Mouse (Mus musculus): Measurements from ENCODE around the gene Usp16.

The Usp16 gene

DNA sequence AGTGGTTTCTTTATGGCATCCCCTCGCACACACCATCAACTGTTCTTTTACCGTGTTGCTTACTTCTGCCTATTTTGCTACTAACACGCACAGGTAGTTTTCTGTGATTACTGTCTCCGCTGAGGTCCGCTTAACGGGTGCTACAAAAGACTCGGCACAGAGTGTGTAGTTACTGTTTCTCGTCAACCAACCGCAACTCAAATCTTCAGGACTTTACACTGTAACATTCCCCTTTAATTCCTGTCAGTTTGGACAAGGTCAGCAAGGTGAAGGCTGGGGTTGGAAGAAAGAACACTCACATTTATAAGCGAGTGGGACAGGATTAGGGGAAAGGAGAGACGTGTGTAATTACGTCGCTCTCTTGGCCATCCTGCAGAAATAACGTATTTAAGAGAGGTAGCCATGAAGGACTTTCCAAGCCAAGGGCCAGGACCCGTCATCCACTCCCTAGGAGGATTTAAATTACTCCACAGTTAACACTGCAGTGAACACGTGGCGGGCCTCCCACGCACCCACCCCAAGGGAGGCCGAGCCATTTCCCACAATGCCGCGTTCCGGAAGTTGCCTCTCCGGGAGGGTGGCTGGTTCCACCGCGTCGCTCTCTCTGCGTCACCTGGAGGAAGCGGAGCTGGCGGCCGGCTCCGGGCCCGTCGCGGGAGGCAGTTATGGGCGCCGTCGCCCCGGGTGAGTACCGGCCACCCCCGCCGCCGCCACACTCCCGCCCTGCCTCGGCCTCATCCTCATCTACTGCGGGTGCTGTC is at the start of gene Usp16:
TSS of gene Usp16 (plus strand) at position 285 of the 761 bp plus-strand sequence.
- DNase-seq (ENCODE audit: low read depth, low spot score): peak; percentile 94
- H3K27me3 ChIP-seq (ENCODE audit: control insufficient read depth, insufficient read depth, low read length, poor library complexity, severe bottlenecking): no peaks in the 10 kb centered on the region
- H3K36me3 ChIP-seq (ENCODE audit: control insufficient read depth, insufficient read depth, low read length, poor library complexity, severe bottlenecking): no peaks in the 10 kb centered on the region

DNA sequence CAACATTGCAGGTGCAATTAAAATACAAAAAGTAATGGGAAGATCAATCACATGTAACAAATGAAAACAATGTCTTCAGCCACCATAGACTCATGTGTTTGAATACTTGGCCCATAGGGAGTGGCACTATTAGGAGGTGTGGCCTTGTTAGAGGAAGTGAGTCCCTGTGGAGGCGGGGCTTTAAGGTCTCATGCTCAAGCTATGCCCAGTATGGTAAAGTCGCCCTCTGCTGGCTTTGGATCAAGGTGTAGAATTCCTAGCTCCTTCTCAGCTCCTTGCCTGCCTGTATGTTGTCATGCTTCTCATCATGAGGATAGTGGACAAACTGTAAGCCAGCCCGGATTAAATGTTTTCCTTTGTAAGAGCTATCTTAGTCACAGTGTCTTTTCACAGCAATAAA is 49.5 kb upstream of the Usp16 start:
- peaks cover 23% of the 10 kb centered on the region for H3K36me3 ChIP-seq (ENCODE audit: control insufficient read depth, insufficient read depth, low read length, poor library complexity, severe bottlenecking)
- no peaks in the 10 kb centered on the region for H3K27me3 ChIP-seq (ENCODE audit: control insufficient read depth, insufficient read depth, low read length, poor library complexity, severe bottlenecking)
- DNase-seq (ENCODE audit: low read depth, low spot score): peak; percentile 67

DNA sequence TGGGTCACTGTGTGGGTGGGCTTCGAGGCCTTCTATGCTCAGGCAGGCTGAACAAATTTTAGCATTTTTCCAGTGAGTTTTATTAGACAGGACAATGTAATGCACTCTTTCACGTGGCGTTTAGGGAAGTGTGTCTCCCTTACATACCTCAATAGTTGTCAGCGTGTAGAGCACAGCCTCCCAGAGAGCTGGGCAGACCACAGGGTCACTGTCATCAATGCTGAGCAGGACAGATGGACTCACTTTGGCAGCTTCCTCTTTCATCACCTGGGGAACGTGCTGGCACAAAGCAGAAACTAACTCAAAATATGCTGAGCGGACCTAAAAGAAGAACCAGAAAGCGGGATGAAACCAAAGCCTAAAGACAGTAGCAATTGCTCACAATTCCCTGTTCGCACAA is 33.8 kb upstream of the Usp16 start:
- DNase-seq (ENCODE audit: low read depth, low spot score): no peak
- H3K27me3 ChIP-seq (ENCODE audit: control insufficient read depth, insufficient read depth, low read length, poor library complexity, severe bottlenecking): no peaks in the 10 kb centered on the region
- H3K36me3 ChIP-seq (ENCODE audit: control insufficient read depth, insufficient read depth, low read length, poor library complexity, severe bottlenecking): peaks cover 20% of the 10 kb centered on the region

- Histone ChIP-seq H3K27me3 (ENCODE audit: control insufficient read depth, insufficient read depth, low read length, poor library complexity, severe bottlenecking) (no peaks in the 10 kb centered on the region), H3K36me3 (ENCODE audit: control insufficient read depth, insufficient read depth, low read length, poor library complexity, severe bottlenecking) (peaks cover 14% of the 10 kb centered on the region)
- DNase-seq (ENCODE audit: low read depth, low spot score): no peak
Measured at GRCm38 (mm10) chr16:87427516-87427915, 27.0 kb upstream of the Usp16 start.

- Histone ChIP-seq H3K27me3 (ENCODE audit: control insufficient read depth, insufficient read depth, low read length, poor library complexity, severe bottlenecking) (no peaks in the 10 kb centered on the region), H3K36me3 (ENCODE audit: control insufficient read depth, insufficient read depth, low read length, poor library complexity, severe bottlenecking) (peaks cover 2% of the 10 kb centered on the region; the same call in 1 of the 2 replicates)
- peak; percentile 98 for DNase-seq (ENCODE audit: low read depth, low spot score)
Measured at GRCm38 (mm10) chr16:87432033-87432814, 22.3 kb upstream of the Usp16 start, which contains the start of gene Ltn1. Ltn1 (minus strand) TSS chr16:87432612.

- no peak for DNase-seq (ENCODE audit: low read depth, low spot score)
- H3K36me3 ChIP-seq (ENCODE audit: control insufficient read depth, insufficient read depth, low read length, poor library complexity, severe bottlenecking): no peaks in the 10 kb centered on the region; the same call in 1 of the 2 replicates
- H3K27me3 ChIP-seq (ENCODE audit: control insufficient read depth, insufficient read depth, low read length, poor library complexity, severe bottlenecking): no peaks in the 10 kb centered on the region
Measured at GRCm38 (mm10) chr16:87434266-87434665, 20.2 kb upstream of the Usp16 start.

GRCm38 (mm10) chr16:87434946-87435345 is 19.6 kb upstream of the Usp16 start:
- DNase-seq (ENCODE audit: low read depth, low spot score): no peak
- H3K27me3 ChIP-seq (ENCODE audit: control insufficient read depth, insufficient read depth, low read length, poor library complexity, severe bottlenecking): no peaks in the 10 kb centered on the region
- H3K36me3 ChIP-seq (ENCODE audit: control insufficient read depth, insufficient read depth, low read length, poor library complexity, severe bottlenecking): no peaks in the 10 kb centered on the region; the same call in 1 of the 2 replicates

DNA sequence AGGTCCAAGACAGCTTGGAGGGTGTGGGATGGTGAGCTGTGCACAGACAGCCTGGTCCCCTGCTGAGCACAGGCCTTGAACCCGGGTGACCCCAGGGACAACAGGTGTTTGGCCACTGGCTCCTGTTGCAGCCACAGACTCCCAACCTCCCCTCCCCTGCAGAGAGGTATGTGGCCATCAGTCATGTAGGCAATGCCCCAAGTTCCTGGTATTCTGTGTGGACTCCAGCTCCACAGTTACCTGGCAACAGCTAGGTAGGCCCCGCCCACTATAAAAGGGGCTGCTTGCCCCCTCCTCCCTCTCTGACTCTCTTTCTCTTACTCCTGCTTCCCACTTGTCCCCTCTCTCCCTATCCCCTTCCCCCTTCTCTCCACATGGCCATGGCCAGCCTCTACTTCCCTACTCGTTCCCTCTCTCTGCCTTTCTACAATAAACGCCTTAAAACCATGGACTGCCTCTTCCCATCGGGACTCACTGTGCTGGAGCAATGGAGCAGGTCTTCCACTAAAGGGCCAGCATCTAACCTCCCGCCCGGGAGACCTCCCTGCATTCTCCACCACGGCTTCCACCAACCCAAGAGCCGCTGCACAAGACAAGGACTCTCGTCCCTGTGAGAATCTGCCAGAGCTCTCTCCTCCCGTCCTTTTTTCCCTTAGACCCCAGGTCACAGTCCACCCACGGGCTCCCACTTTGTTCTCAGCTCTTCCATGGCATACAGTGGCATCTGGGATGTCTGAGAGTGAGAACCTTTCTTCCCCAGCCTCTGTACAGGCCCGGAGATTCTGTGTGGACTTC is 18.9 kb upstream of the Usp16 start:
- DNase-seq (ENCODE audit: low read depth, low spot score): no peak
- H3K27me3 ChIP-seq (ENCODE audit: control insufficient read depth, insufficient read depth, low read length, poor library complexity, severe bottlenecking): no peaks in the 10 kb centered on the region
- H3K36me3 ChIP-seq (ENCODE audit: control insufficient read depth, insufficient read depth, low read length, poor library complexity, severe bottlenecking): no peaks in the 10 kb centered on the region; the same call in 1 of the 2 replicates

- no peak for DNase-seq (ENCODE audit: low read depth, low spot score)
- no peaks in the 10 kb centered on the region for H3K27me3 ChIP-seq (ENCODE audit: control insufficient read depth, insufficient read depth, low read length, poor library complexity, severe bottlenecking)
- H3K36me3 ChIP-seq (ENCODE audit: control insufficient read depth, insufficient read depth, low read length, poor library complexity, severe bottlenecking): no peaks in the 10 kb centered on the region; the same call in 1 of the 2 replicates
Measured at GRCm38 (mm10) chr16:87437096-87437495, 17.4 kb upstream of the Usp16 start.

- DNase-seq (ENCODE audit: low read depth, low spot score): no peak
- H3K27me3 ChIP-seq (ENCODE audit: control insufficient read depth, insufficient read depth, low read length, poor library complexity, severe bottlenecking): no peaks in the 10 kb centered on the region
Measured at GRCm38 (mm10) chr16:87438697-87439096, 15.8 kb upstream of the Usp16 start.

GRCm38 (mm10) chr16:87440184-87440686 is 14.3 kb upstream of the Usp16 start, which contains the start of gene Rwdd2b:
Rwdd2b (minus strand) TSS chr16:87440573.
- Histone ChIP-seq H3K36me3 (ENCODE audit: control insufficient read depth, insufficient read depth, low read length, poor library complexity, severe bottlenecking) (no peaks in the 10 kb centered on the region; the same call in 1 of the 2 replicates), H3K27me3 (ENCODE audit: control insufficient read depth, insufficient read depth, low read length, poor library complexity, severe bottlenecking) (no peaks in the 10 kb centered on the region)
- DNase-seq (ENCODE audit: low read depth, low spot score): peak; percentile 95

More at GRCm38 (mm10) chr16:87438697-87439096, 15.8 kb upstream of the Usp16 start:
- H3K36me3 ChIP-seq (ENCODE audit: control insufficient read depth, insufficient read depth, low read length, poor library complexity, severe bottlenecking): no peaks in the 10 kb centered on the region; the same call in 1 of the 2 replicates

GRCm38 (mm10) chr16:87441089-87441488 is 13.4 kb upstream of the Usp16 start:
- no peaks in the 10 kb centered on the region for H3K36me3 ChIP-seq (ENCODE audit: control insufficient read depth, insufficient read depth, low read length, poor library complexity, severe bottlenecking)
- peak; percentile 60 for DNase-seq (ENCODE audit: low read depth, low spot score)
- H3K27me3 ChIP-seq (ENCODE audit: control insufficient read depth, insufficient read depth, low read length, poor library complexity, severe bottlenecking): no peaks in the 10 kb centered on the region

- no peak for DNase-seq (ENCODE audit: low read depth, low spot score)
- no peaks in the 10 kb centered on the region for H3K27me3 ChIP-seq (ENCODE audit: control insufficient read depth, insufficient read depth, low read length, poor library complexity, severe bottlenecking)
Measured at GRCm38 (mm10) chr16:87442291-87442690, 12.2 kb upstream of the Usp16 start.

GRCm38 (mm10) chr16:87443245-87443644 is 11.3 kb upstream of the Usp16 start:
- DNase-seq (ENCODE audit: low read depth, low spot score): no peak
- Histone ChIP-seq H3K36me3 (ENCODE audit: control insufficient read depth, insufficient read depth, low read length, poor library complexity, severe bottlenecking) (no peaks in the 10 kb centered on the region), H3K27me3 (ENCODE audit: control insufficient read depth, insufficient read depth, low read length, poor library complexity, severe bottlenecking) (no peaks in the 10 kb centered on the region)

More at GRCm38 (mm10) chr16:87442291-87442690, 12.2 kb upstream of the Usp16 start:
- no peaks in the 10 kb centered on the region for H3K36me3 ChIP-seq (ENCODE audit: control insufficient read depth, insufficient read depth, low read length, poor library complexity, severe bottlenecking)
